Mouse (Mus musculus) liver, adult 2 months (tissue): ENCODE data around the gene Pdia3.

Experiments used
- CTCF ChIP-seq: fragments of 200-500 bp; IDR thresholded peaks from 2 replicates; pipeline ENCODE4 v1.5.1; 2011; ENCODE audit warnings: low read depth, low read length, control low read depth
- POLR2A ChIP-seq: fragments of 200-500 bp; IDR thresholded peaks from 2 replicates; pipeline ENCODE4 v1.6.1; 2011; ENCODE audit warnings: low read length, control low read depth; ENCODE audit not compliant: insufficient read depth; ENCODE audit errors: extremely low read depth

GRCm38 (mm10) chr2:121418476-121418875 is 4.9 kb downstream of the Pdia3 start:
- no peak for TF ChIP-seq POLR2A
- TF ChIP-seq CTCF: no peak
